Mouse (Mus musculus) neural tube, embryonic 15.5 days (tissue): ENCODE data around the gene Celf6. TPM values are rescaled to one million over a fixed set of nuclear protein-coding genes. Genes with fewer than 3 reads are reported as not detected.

Experiments used
- ATAC-seq: fragments of 200-750 bp; cut with Nextera tagmentation; 2 replicates; pipeline ENCODE4 v1.8.0; 2017; ENCODE audit warnings: mild to moderate bottlenecking, moderate TSS enrichment, moderate library complexity; ENCODE audit not compliant: low FRiP score
- H3K27ac ChIP-seq: fragments of 300-500 bp; sonication (generic); replicated peaks from 2 replicates; pipeline ENCODE4 v1.5.1; 2015; ENCODE audit warnings: mild to moderate bottlenecking, inconsistent platforms
- H3K27me3 ChIP-seq: fragments of 300-500 bp; sonication (generic); replicated peaks from 2 replicates; pipeline ENCODE4 v1.6.1; 2015; ENCODE audit warnings: inconsistent platforms
- H3K36me3 ChIP-seq: fragments of 300-500 bp; sonication (generic); 2 replicates; pipeline ENCODE4 v1.6.1; 2015; ENCODE audit warnings: inconsistent platforms
- H3K4me1 ChIP-seq: fragments of 300-500 bp; sonication (generic); 2 replicates; pipeline ENCODE4 v1.6.1; 2015; ENCODE audit warnings: inconsistent platforms
- H3K4me2 ChIP-seq: fragments of 300-500 bp; sonication (generic); 2 replicates; pipeline ENCODE4 v1.6.1; 2015; ENCODE audit warnings: inconsistent platforms, mild to moderate bottlenecking, moderate library complexity
- H3K4me3 ChIP-seq: fragments of 300-500 bp; sonication (generic); replicated peaks from 2 replicates; pipeline ENCODE4 v1.5.1; 2015; ENCODE audit warnings: mild to moderate bottlenecking, inconsistent platforms
- H3K9ac ChIP-seq: fragments of 300-500 bp; sonication (generic); replicated peaks from 2 replicates; pipeline ENCODE4 v1.6.1; 2015; ENCODE audit warnings: mild to moderate bottlenecking, inconsistent platforms
- H3K9me3 ChIP-seq: fragments of 300-500 bp; sonication (generic); replicated peaks from 2 replicates; pipeline ENCODE4 v1.6.1; 2016; ENCODE audit warnings: inconsistent platforms
- WGBS: fragments of 180-500 bp; shearing (Covaris S2); methylation state at CpG from one replicate; pipeline ENCODE4 v1.1.7; 2015; ENCODE audit warnings: mixed read lengths; 5-methylcytosine and 5-hydroxymethylcytosine counted together
- polyA plus RNA-seq: library from polyadenylated mRNA; unstranded; fragments of >200 nt; fragmentation: Nextera tagmentation; extraction: Ambion mirVana; gene quantifications from 2 replicates; pipeline ENCODE4 v1.2.1, GENCODE M21; 2015

The Celf6 gene
- polyA plus RNA-seq, 1 experiment from 2014 or later: 35.8 TPM

- Histone ChIP-seq H3K9me3 (no peaks in the 10 kb centered on the region), H3K4me2 (no peak overlapping the region), H3K36me3 (peaks cover 6% of the 10 kb centered on the region), H3K9ac (no peak overlapping the region), H3K27me3 (no peaks in the 10 kb centered on the region), H3K4me3 (no peak overlapping the region), H3K4me1 (no peaks in the 10 kb centered on the region), H3K27ac (no peak overlapping the region)
- WGBS: 77% methylated on average over 2 of the region's 2 CpGs
- no peak for ATAC-seq
Observed at GRCm38 (mm10) chr9:59548961-59549487, 28.7 kb upstream of the Celf6 start.

- WGBS: 81% methylated on average over 4 of the region's 4 CpGs
- H3K9ac ChIP-seq: no peak overlapping the region
- no peaks in the 10 kb centered on the region for H3K4me1 ChIP-seq
- H3K27ac ChIP-seq: no peak overlapping the region
- no peaks in the 10 kb centered on the region for H3K9me3 ChIP-seq
- H3K36me3 ChIP-seq: peaks cover 15% of the 10 kb centered on the region
- no peak overlapping the region for H3K4me3 ChIP-seq
- no peak for ATAC-seq
- H3K4me2 ChIP-seq: no peak overlapping the region
- no peaks in the 10 kb centered on the region for H3K27me3 ChIP-seq
Observed at GRCm38 (mm10) chr9:59550077-59550476, 27.6 kb upstream of the Celf6 start.

GRCm38 (mm10) chr9:59551017-59551416 is 26.7 kb upstream of the Celf6 start:
- Histone ChIP-seq H3K27me3 (no peaks in the 10 kb centered on the region), H3K27ac (no peak overlapping the region), H3K9ac (no peak overlapping the region), H3K4me2 (no peak overlapping the region), H3K4me1 (no peaks in the 10 kb centered on the region), H3K4me3 (no peak overlapping the region), H3K9me3 (no peaks in the 10 kb centered on the region), H3K36me3 (peaks cover 18% of the 10 kb centered on the region)
- no peak for ATAC-seq
- 87% methylated on average over 5 of the region's 5 CpGs for WGBS

- Histone ChIP-seq H3K4me2 (no peak overlapping the region), H3K4me3 (no peak overlapping the region), H3K9ac (no peak overlapping the region), H3K27ac (no peak overlapping the region), H3K9me3 (no peaks in the 10 kb centered on the region), H3K27me3 (no peaks in the 10 kb centered on the region), H3K36me3 (peaks cover 21% of the 10 kb centered on the region), H3K4me1 (no peaks in the 10 kb centered on the region)
- ATAC-seq: no peak
- 91% methylated on average over 3 of the region's 3 CpGs for WGBS
Observed at GRCm38 (mm10) chr9:59551620-59552031, 26.1 kb upstream of the Celf6 start.

- Histone ChIP-seq H3K9ac (no peak overlapping the region), H3K36me3 (peaks cover 26% of the 10 kb centered on the region), H3K27ac (no peak overlapping the region), H3K9me3 (no peaks in the 10 kb centered on the region), H3K4me2 (no peak overlapping the region), H3K4me1 (no peaks in the 10 kb centered on the region), H3K27me3 (no peaks in the 10 kb centered on the region), H3K4me3 (no peak overlapping the region)
- ATAC-seq: no peak
- 80% methylated on average over 5 of the region's 5 CpGs for WGBS
Observed at GRCm38 (mm10) chr9:59552610-59553009, 25.1 kb upstream of the Celf6 start.

- ATAC-seq: no peak
- Histone ChIP-seq H3K4me1 (no peaks in the 10 kb centered on the region), H3K4me2 (no peak overlapping the region), H3K9me3 (no peaks in the 10 kb centered on the region), H3K36me3 (peaks cover 33% of the 10 kb centered on the region), H3K27ac (no peak overlapping the region), H3K27me3 (no peaks in the 10 kb centered on the region), H3K4me3 (no peak overlapping the region), H3K9ac (no peak overlapping the region)
- WGBS: 88% methylated on average over 4 of the region's 4 CpGs
Observed at GRCm38 (mm10) chr9:59553719-59554118, 24.0 kb upstream of the Celf6 start.

GRCm38 (mm10) chr9:59565600-59565999 is 12.1 kb upstream of the Celf6 start:
- ATAC-seq: no peak

GRCm38 (mm10) chr9:59567111-59567510 is 10.6 kb upstream of the Celf6 start:
- Histone ChIP-seq H3K27me3 (no peaks in the 10 kb centered on the region), H3K4me3 (no peak overlapping the region), H3K4me2 (no peak overlapping the region), H3K9me3 (no peaks in the 10 kb centered on the region), H3K27ac (no peak overlapping the region), H3K4me1 (no peaks in the 10 kb centered on the region), H3K9ac (no peak overlapping the region), H3K36me3 (peaks cover 32% of the 10 kb centered on the region)
- WGBS: 29% methylated on average over 6 of the region's 6 CpGs
- ATAC-seq: no peak

More at GRCm38 (mm10) chr9:59565600-59565999, 12.1 kb upstream of the Celf6 start:
- Histone ChIP-seq H3K27ac (no peak overlapping the region), H3K9ac (no peak overlapping the region), H3K9me3 (no peaks in the 10 kb centered on the region), H3K4me3 (no peak overlapping the region), H3K27me3 (no peaks in the 10 kb centered on the region), H3K4me2 (no peak overlapping the region), H3K4me1 (no peaks in the 10 kb centered on the region), H3K36me3 (peaks cover 47% of the 10 kb centered on the region)
- 23% methylated on average over 4 of the region's 4 CpGs for WGBS

GRCm38 (mm10) chr9:59571852-59572251 is 5.9 kb upstream of the Celf6 start:
- no peak overlapping the region for H3K4me2 ChIP-seq
- no peaks in the 10 kb centered on the region for H3K36me3 ChIP-seq
- no peaks in the 10 kb centered on the region for H3K9me3 ChIP-seq
- H3K9ac ChIP-seq: no peak overlapping the region
- no peak for ATAC-seq
- peaks cover 4% of the 10 kb centered on the region; the same call in 1 of the 2 replicates for H3K27me3 ChIP-seq
- H3K4me1 ChIP-seq: 0 out of 2 replicates have a peak, but pooled peaks cover 2% of the 10 kb centered on the region
- no peak overlapping the region for H3K27ac ChIP-seq
- no peak overlapping the region for H3K4me3 ChIP-seq
- 89% methylated on average over 2 of the region's 2 CpGs for WGBS

- H3K27ac ChIP-seq: peak overlapping the region; percentile 66; the same call in 1 of the 2 replicates
- H3K9ac ChIP-seq: peak overlapping the region; percentile 50
- peak overlapping the region; percentile 87 for H3K4me2 ChIP-seq
- H3K4me3 ChIP-seq: peak overlapping the region; percentile 55
- H3K4me1 ChIP-seq: peaks cover 28% of the 10 kb centered on the region
- no peaks in the 10 kb centered on the region for H3K9me3 ChIP-seq
- H3K27me3 ChIP-seq: peaks cover 4% of the 10 kb centered on the region; the same call in 1 of the 2 replicates
- no peaks in the 10 kb centered on the region for H3K36me3 ChIP-seq
- 11% methylated on average over 13 of the region's 13 CpGs for WGBS
- no peak for ATAC-seq
Observed at GRCm38 (mm10) chr9:59577401-59577800, 316 bp upstream of the Celf6 start.

- no peaks in the 10 kb centered on the region for H3K36me3 ChIP-seq
- peak overlapping the region; percentile 66; the same call in 1 of the 2 replicates for H3K27ac ChIP-seq
- ATAC-seq: peak; percentile 62; the same call in 1 of the 2 replicates
- peak overlapping the region; percentile 55 for H3K4me3 ChIP-seq
- H3K4me2 ChIP-seq: peak overlapping the region; percentile 87
- H3K27me3 ChIP-seq: peaks cover 4% of the 10 kb centered on the region; the same call in 1 of the 2 replicates
- H3K4me1 ChIP-seq: peaks cover 28% of the 10 kb centered on the region
- H3K9ac ChIP-seq: peak overlapping the region; percentile 50
- WGBS: 0% methylated on average over 19 of the region's 20 CpGs
- H3K9me3 ChIP-seq: no peaks in the 10 kb centered on the region
Observed at GRCm38 (mm10) chr9:59578505-59578867, 769 bp downstream of the Celf6 start.

- H3K27me3 ChIP-seq: peaks cover 10% of the 10 kb centered on the region
Observed at GRCm38 (mm10) chr9:59584871-59585308, 7.2 kb downstream of the Celf6 start.

More at GRCm38 (mm10) chr9:59584871-59585308, 7.2 kb downstream of the Celf6 start:
- Histone ChIP-seq H3K9ac (0 out of 2 replicates have a peak overlapping the region, but pooled peaks have one; percentile 20), H3K4me3 (peak overlapping the region; percentile 19), H3K36me3 (no peaks in the 10 kb centered on the region), H3K4me1 (peaks cover 31% of the 10 kb centered on the region), H3K9me3 (no peaks in the 10 kb centered on the region), H3K27ac (no peak overlapping the region), H3K4me2 (peak overlapping the region; percentile 49)
- peak; percentile 32; the same call in 1 of the 2 replicates for ATAC-seq
- 5% methylated on average over 13 of the region's 13 CpGs for WGBS
